Mouse (Mus musculus) embryonic facial prominence, embryonic 14.5 days (tissue): Measurements from ENCODE around the gene Ptges. TPM values are rescaled to one million over a fixed set of nuclear protein-coding genes. Genes with fewer than 3 reads are reported as not detected.
"Not testable (repeated sequence)": the region's sequence is repeated elsewhere in the genome, so short reads cannot be mapped to it uniquely, and the experiment has no call there.

Source experiments
- ATAC-seq: fragments of 200-750 bp; cut with Nextera tagmentation; 2 replicates; pipeline ENCODE4 v1.8.0; 2017; ENCODE audit warnings: low read depth, moderate number of reproducible peaks, moderate TSS enrichment
- DNase-seq: peaks from one replicate; pipeline ENCODE4 v3.0.0-alpha.2; 2015; ENCODE audit warnings: low spot score
- H3K27ac ChIP-seq: fragments of 300-500 bp; sonication (generic); replicated peaks from 2 replicates; pipeline ENCODE4 v1.5.1; 2014; ENCODE audit warnings: low read depth, mild to moderate bottlenecking, low read length, moderate library complexity
- H3K27me3 ChIP-seq: fragments of 300-500 bp; sonication (generic); replicated peaks from 2 replicates; pipeline ENCODE4 v1.6.1; 2014; ENCODE audit warnings: low read length; ENCODE audit not compliant: control insufficient read depth, insufficient read depth
- H3K36me3 ChIP-seq: fragments of 300-500 bp; sonication (generic); 2 replicates; pipeline ENCODE4 v1.6.1; 2014; ENCODE audit warnings: low read length, mixed read lengths; ENCODE audit not compliant: control insufficient read depth, insufficient read depth
- H3K4me1 ChIP-seq: fragments of 300-500 bp; sonication (generic); 2 replicates; pipeline ENCODE4 v1.6.1; 2014; ENCODE audit warnings: antibody characterized with exemption, low read length; ENCODE audit not compliant: control insufficient read depth, insufficient read depth
- H3K4me2 ChIP-seq: fragments of 300-500 bp; sonication (generic); 2 replicates; pipeline ENCODE4 v1.6.1; 2014; ENCODE audit warnings: low read depth, mild to moderate bottlenecking, low read length, moderate library complexity, mixed read lengths
- H3K4me3 ChIP-seq: fragments of 300-500 bp; sonication (generic); 2 replicates; pipeline ENCODE4 v1.5.1; 2014; ENCODE audit warnings: low read depth, mild to moderate bottlenecking, low read length
- H3K9ac ChIP-seq: fragments of 300-500 bp; sonication (generic); 2 replicates; pipeline ENCODE4 v1.6.1; 2014; ENCODE audit warnings: low read depth, mild to moderate bottlenecking, low read length, moderate library complexity, mixed read lengths
- H3K9me3 ChIP-seq: fragments of 300-500 bp; sonication (generic); 2 replicates; pipeline ENCODE4 v1.6.1; 2016; ENCODE audit warnings: low read length; ENCODE audit not compliant: control insufficient read depth
- WGBS: fragments of 180-500 bp; shearing (Covaris S2); extraction: QIAGEN DNeasy Blood & Tissue Kit; methylation state at CpG from one replicate; pipeline ENCODE4 v1.1.7; 2014; 5-methylcytosine and 5-hydroxymethylcytosine counted together
- polyA plus RNA-seq: library from polyadenylated mRNA; unstranded; fragments of >200 nt; fragmentation: Nextera tagmentation; extraction: Ambion mirVana; gene quantifications from 2 replicates; pipeline ENCODE4 v1.2.1, GENCODE M21; 2014

The Ptges gene
- polyA plus RNA-seq, 1 experiment from 2014 or later = 17.3 TPM

DNA sequence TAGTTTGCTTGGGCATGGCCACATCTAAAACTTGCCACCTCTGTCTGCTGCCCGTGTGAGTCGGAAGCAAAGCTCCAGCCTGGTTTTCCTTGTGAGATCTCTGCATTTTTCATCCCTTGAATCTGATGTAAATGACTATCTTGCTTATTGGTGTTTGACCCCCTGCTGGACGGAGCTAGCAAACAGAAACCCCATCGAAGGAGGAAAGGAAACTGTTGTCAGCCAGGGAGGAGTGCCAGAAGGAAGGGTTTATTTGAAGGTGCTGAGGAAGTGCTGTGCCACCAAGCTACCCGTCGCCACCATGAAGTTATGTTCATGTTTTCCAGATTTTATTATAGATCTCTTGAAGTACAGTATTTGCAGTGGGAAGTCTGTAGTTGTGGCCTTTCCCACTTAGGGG lies 25.1 kb upstream of the Ptges start:
- peaks cover 51% of the 10 kb centered on the region for H3K36me3 ChIP-seq
- H3K27ac ChIP-seq = no peak overlapping the region
- H3K9ac ChIP-seq = peak overlapping the region; percentile 89
- H3K9me3 ChIP-seq = no peaks in the 10 kb centered on the region
- no peaks in the 10 kb centered on the region for H3K27me3 ChIP-seq
- peak overlapping the region; percentile 78 for H3K4me2 ChIP-seq
- 63% methylated on average over 6 of the region's 6 CpGs for WGBS
- H3K4me3 ChIP-seq = no peak overlapping the region
- peaks cover 20% of the 10 kb centered on the region for H3K4me1 ChIP-seq
- no peak for DNase-seq
- ATAC-seq = no peak

DNA sequence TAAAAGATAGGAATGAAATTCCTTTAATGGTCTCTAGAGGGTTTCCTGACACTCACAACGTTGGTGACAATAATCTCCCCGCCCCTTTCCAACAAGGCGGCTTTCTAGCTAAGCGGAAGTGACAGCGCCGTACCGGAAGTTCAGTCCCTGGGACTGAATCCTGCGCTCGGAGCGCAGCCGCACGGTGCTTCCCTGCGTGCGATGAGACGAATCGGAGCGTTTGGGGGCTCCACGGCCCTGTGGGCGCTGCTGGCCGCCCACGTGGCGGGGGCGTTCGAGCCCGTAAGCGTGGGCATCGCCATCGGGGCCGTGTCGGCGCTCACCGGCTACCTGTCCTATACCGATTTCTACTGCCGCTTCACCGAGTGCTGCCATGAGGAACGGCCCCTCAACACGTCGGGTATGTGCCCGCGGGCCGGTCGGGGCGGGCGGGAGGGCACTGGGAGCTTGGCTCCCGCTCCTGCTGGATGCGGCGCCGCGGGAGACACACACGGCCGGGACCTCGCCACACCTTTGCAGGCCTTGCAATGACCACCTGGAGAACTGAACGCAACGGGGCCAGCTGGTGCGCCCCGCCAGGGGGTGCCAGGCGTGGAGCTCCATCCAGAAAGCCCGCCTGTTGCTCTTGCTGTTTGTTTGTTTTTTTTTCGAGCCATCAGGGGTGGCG lies 23.3 kb upstream of the Ptges start, which contains the start of gene Tor1b:
Tor1b (plus strand) TSS at position 136 of the 667 bp plus-strand sequence.
- WGBS = under 1% methylated on average over 53 of the region's 60 CpGs

DNA sequence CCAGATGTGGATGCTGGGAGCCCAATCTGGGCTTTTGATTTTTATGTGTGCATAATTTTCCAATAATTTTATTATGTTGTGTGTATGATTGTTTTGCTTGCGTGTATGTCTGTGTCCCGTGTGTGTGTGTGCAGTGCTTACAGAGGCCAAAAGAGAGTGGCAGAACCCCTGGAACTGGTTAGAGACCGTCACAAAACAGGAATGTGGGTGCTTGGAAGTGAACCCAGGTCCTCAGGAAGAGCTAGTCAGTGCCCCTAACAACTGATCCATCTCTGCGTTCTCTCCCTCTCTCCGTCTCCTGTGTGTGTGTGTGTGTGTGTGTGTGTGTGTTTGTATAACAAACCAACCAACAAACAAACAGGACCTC lies 22.8 kb upstream of the Ptges start:
- Histone ChIP-seq H3K4me1 (peaks cover 20% of the 10 kb centered on the region), H3K9ac (peak overlapping the region; percentile 89), H3K36me3 (peaks cover 28% of the 10 kb centered on the region), H3K27me3 (no peaks in the 10 kb centered on the region), H3K4me3 (peak overlapping the region; percentile 86), H3K27ac (peak overlapping the region; percentile 84), H3K4me2 (peak overlapping the region; percentile 78), H3K9me3 (no peaks in the 10 kb centered on the region)
- DNase-seq (no peak), ATAC-seq (0 out of 2 replicates have a peak, but pooled peaks have one; percentile 19)
- 22% methylated on average over 5 of the region's 5 CpGs for WGBS

More for the DNA sequence above, 23.3 kb upstream of the Ptges start, which contains the start of gene Tor1b:
- DNase-seq = peak; percentile 96
- no peaks in the 10 kb centered on the region for H3K9me3 ChIP-seq
- peaks cover 33% of the 10 kb centered on the region for H3K36me3 ChIP-seq
- H3K27me3 ChIP-seq = no peaks in the 10 kb centered on the region
- peaks cover 20% of the 10 kb centered on the region for H3K4me1 ChIP-seq
- peak within 1 kb of the TSS; percentile 84 for H3K27ac ChIP-seq
- peak; percentile 92 for ATAC-seq
- H3K4me3 ChIP-seq = peak within 1 kb of the TSS; percentile 86
- peak within 1 kb of the TSS; percentile 78 for H3K4me2 ChIP-seq
- H3K9ac ChIP-seq = peak within 1 kb of the TSS; percentile 89

GRCm38 (mm10) chr2:30942603-30943011 lies 12.9 kb upstream of the Ptges start:
- Histone ChIP-seq H3K4me3 (peak overlapping the region; percentile 30), H3K4me2 (peak overlapping the region; percentile 45), H3K36me3 (no peaks in the 10 kb centered on the region), H3K9me3 (no peaks in the 10 kb centered on the region), H3K27me3 (no peaks in the 10 kb centered on the region), H3K4me1 (no peaks in the 10 kb centered on the region), H3K27ac (no peak overlapping the region), H3K9ac (no peak overlapping the region)
- ATAC-seq = peak; percentile 80
- DNase-seq = peak; percentile 93
- WGBS = 27% methylated on average over 16 of the region's 16 CpGs

DNA sequence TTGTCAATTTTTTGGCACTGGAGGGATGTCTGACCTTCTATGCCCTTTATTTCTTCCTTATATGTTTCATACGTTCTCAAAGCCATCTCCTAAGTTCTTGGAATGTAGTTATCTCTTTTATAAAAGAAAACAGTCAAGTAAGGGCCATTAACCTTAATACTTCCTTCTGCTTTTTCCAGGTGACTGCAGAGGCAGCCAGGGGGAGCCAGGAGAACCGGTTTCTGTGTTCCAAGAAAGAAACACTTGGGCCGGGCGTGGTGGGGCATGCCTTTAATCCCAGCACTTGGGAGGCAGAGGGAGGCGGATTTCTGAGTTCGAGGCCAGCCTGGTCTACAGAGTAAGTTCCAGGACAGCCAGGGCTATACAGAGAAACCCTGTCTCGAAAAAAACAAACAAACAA lies 12.5 kb upstream of the Ptges start:
- not testable (repeated sequence) for H3K4me2 ChIP-seq
- 39% methylated on average over 7 of the region's 7 CpGs for WGBS

GRCm38 (mm10) chr2:30941586-30941985 lies 11.9 kb upstream of the Ptges start:
- WGBS = 81% methylated on average over 5 of the region's 5 CpGs
- Histone ChIP-seq H3K4me3 (no peak overlapping the region), H3K4me2 (no peak overlapping the region), H3K9ac (no peak overlapping the region), H3K36me3 (no peaks in the 10 kb centered on the region), H3K27ac (no peak overlapping the region), H3K4me1 (no peaks in the 10 kb centered on the region), H3K27me3 (no peaks in the 10 kb centered on the region), H3K9me3 (no peaks in the 10 kb centered on the region)
- DNase-seq = no peak
- ATAC-seq = no peak

More for the DNA sequence above, 12.5 kb upstream of the Ptges start:
- not testable (repeated sequence) for DNase-seq, ATAC-seq, H3K27me3 ChIP-seq, H3K9ac ChIP-seq, H3K4me3 ChIP-seq, H3K27ac ChIP-seq, H3K36me3 ChIP-seq, H3K9me3 ChIP-seq, H3K4me1 ChIP-seq

GRCm38 (mm10) chr2:30938574-30938991 lies 8.9 kb upstream of the Ptges start:
- ATAC-seq (0 out of 2 replicates have a peak, but pooled peaks have one; percentile 11), DNase-seq (no peak)
- Histone ChIP-seq H3K9ac (no peak overlapping the region), H3K27me3 (no peaks in the 10 kb centered on the region), H3K4me2 (no peak overlapping the region), H3K27ac (no peak overlapping the region), H3K9me3 (no peaks in the 10 kb centered on the region), H3K36me3 (no peaks in the 10 kb centered on the region), H3K4me1 (no peaks in the 10 kb centered on the region), H3K4me3 (no peak overlapping the region)
- 41% methylated on average over 4 of the region's 4 CpGs for WGBS

- 81% methylated on average over 8 of the region's 8 CpGs for WGBS
- Histone ChIP-seq H3K27me3 (no peaks in the 10 kb centered on the region), H3K9ac (no peak overlapping the region), H3K4me2 (no peak overlapping the region), H3K36me3 (no peaks in the 10 kb centered on the region), H3K4me3 (no peak overlapping the region), H3K27ac (no peak overlapping the region), H3K4me1 (no peaks in the 10 kb centered on the region), H3K9me3 (no peaks in the 10 kb centered on the region)
- DNase-seq (no peak), ATAC-seq (no peak)
Measured at GRCm38 (mm10) chr2:30937731-30938130, 8.1 kb upstream of the Ptges start.

DNA sequence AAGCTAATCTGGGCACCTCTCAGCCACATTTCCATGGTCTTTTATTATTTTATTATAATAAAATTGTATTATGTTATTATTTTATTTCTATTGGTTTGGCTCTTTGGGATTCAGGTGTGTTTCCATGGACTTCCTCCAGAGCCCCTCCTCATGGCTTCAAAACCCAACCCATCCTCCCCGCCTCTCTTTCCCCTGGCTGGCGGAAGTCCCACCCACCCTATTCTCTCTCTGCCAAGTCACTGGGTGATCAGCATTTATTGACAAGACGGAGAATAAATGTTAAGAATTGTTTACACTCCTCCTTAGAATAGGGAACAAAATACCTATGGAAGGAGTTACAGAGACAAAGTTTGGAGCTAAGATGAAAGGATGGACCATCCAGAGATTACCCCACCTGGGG lies 7.1 kb upstream of the Ptges start:
- H3K9ac ChIP-seq = no peak overlapping the region
- H3K4me3 ChIP-seq = no peak overlapping the region
- H3K9me3 ChIP-seq = no peaks in the 10 kb centered on the region
- no peak overlapping the region for H3K4me2 ChIP-seq
- WGBS = 75% methylated on average over 3 of the region's 3 CpGs
- no peaks in the 10 kb centered on the region for H3K4me1 ChIP-seq
- H3K27ac ChIP-seq = no peak overlapping the region
- no peaks in the 10 kb centered on the region for H3K36me3 ChIP-seq
- no peaks in the 10 kb centered on the region for H3K27me3 ChIP-seq
- no peak for ATAC-seq
- DNase-seq = no peak
